Mouse (Mus musculus) 3134 (cell line): ENCODE results near the gene Tmem72.

Experiments
- DNase-seq: peaks from one replicate; pipeline ENCODE4 v3.0.0-alpha.2; 2011; ENCODE audit warnings: low spot score; ENCODE audit not compliant: insufficient read length; ENCODE audit errors: extremely low read depth

Tmem72 gene

DNA sequence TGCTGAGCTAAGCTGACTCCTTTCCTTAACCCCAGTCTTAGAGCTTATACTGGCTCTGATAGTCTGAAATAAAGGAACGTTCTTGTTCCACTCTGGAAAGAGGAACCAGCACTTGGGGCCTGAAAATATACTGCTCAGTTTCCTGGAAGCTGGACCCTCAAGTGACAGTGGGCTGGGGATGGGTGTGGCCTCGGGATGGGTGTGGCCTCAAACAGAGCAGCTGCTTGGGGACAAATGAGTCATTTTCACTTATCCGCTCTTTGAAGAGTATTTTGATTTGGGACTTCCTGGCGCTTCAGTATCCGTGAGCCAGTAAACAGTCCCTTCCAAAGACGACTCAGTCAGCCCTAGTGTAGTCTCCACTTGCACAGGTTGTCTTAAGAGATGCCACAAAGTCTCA is 34.4 kb downstream of the Tmem72 start:
- no peak for DNase-seq

DNA sequence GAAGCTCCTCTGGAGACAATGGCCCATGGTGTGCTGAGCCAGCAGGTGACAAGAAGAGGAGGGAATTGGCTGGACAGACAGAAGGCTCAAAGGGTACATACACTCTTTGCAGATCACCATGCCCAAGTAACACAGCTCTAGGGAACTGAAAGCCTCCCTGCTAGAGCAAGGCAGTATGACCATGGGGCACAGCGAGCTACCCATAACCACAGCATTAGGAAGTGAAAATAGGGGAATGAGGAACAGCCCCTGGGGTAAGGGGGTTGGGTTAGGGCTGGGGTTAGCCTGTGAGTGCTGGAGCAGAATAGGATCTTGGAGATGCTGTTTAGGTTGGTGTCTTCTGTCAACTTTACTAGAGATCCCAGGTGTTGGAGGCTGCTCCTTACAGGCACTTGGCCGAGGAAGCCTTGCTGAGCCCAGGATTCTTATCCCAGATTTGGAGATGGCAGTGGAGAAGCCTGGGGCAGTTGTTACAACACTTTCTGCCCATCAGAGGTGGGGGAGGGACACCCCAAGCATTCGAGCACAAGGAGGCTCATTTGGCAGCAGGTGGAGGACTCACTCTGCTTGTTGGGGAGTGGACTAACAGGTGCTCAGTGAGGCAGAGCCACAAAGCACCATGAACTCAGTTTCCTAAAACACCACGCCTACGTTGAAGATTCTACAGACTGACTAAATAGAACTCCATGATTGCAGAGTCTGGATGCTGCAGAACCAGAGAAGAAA is 37.0 kb downstream of the Tmem72 start:
- DNase-seq = no peak

GRCm38 (mm10) chr6:116677321-116677720 is 39.4 kb downstream of the Tmem72 start:
- no peak for DNase-seq

DNA sequence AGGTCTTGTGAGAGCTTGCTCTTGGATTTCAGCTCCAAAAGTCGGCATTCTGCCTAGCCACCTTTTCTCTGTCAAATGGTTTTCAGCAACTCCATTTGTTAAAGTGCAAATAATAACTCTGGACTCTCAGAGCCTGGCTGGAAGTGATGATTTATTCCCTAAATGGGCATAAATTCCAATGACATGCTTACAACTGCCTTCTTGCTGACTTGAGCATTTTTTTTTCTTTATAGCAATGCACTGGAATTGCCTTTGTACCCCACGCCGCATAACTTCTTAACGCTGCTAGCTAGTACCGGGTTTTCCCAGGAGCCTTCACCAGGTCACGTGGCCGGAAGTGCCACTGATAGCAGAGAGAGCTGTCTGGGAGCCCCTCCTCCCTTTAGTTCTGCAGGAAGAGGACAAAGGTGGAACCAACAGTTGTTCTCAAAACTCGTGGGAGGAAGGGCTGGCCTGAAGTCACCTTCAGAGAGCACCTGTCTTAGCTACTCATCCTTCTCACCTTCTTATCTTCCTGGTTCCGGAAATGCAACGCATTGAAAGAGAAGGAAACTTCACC is 40.3 kb downstream of the Tmem72 start:
- no peak for DNase-seq

- DNase-seq = no peak
Observed at GRCm38 (mm10) chr6:116674283-116674886, 42.3 kb downstream of the Tmem72 start.

DNA sequence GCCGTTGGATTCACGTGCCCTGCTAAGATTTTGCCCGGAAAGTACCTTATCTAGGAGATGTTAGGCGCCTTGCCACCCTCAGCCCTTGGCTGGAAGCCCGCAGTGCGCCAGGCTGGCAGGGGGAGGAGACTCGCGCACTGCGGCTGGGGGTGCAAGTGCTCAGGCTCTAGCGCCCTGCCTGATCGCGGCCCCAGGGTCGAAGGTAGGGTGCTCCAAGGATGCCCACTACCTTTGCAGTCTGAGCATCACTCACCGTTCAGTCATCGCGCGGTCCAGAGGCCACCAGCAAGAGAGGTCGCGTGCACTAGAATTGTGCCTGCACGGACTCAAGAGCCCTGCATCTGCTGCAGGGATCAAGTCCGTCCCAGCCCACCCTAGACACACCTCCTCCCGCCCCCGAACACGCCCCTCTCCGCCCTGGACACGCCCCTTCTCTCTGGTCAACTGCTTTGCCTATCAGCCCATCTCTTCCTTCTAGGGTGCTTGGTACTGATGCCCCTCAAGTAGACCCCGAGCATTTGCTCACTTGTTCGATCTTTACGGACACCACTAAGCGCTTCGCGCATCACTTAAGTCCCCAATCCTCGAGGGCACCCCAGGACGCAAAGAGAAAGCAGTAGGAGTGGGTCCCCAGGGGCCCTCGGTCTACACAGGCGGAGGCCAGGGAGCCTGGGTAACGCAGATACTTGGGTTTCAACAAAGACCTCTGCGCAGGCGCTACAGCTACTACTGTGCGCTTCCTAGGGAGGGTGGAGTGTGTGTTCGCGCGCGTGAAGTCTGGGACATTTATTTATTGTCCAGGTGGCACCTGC is 43.0 kb downstream of the Tmem72 start, which contains the start of gene Rassf4:
Rassf4 (minus strand) TSS at position 482 of the 812 bp plus-strand sequence.
- no peak for DNase-seq

- no peak for DNase-seq
Observed at GRCm38 (mm10) chr6:116672349-116672748, 44.4 kb downstream of the Tmem72 start.

DNA sequence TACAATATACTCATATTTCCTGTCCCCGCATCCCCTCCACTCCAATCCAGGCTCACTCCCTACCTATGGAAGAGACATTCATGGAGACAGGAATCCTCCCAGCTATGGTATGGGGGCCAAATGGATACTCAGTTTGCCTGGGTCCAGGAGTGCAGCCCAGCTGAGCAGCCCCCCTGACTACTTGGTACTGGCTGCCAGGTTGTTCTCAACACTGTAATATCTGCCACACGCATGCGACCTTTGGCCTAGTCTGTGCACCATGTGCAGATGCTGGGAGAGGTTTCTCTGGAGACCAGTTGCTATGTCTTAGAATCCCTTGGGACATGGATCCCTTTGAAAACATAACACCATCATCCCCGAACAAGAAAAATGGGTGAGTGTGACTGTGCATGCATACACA is 44.9 kb downstream of the Tmem72 start:
- no peak for DNase-seq

- DNase-seq = no peak
Observed at GRCm38 (mm10) chr6:116671031-116671430, 45.7 kb downstream of the Tmem72 start.

GRCm38 (mm10) chr6:116670144-116670543 is 46.6 kb downstream of the Tmem72 start:
- peak; percentile 46 for DNase-seq

DNA sequence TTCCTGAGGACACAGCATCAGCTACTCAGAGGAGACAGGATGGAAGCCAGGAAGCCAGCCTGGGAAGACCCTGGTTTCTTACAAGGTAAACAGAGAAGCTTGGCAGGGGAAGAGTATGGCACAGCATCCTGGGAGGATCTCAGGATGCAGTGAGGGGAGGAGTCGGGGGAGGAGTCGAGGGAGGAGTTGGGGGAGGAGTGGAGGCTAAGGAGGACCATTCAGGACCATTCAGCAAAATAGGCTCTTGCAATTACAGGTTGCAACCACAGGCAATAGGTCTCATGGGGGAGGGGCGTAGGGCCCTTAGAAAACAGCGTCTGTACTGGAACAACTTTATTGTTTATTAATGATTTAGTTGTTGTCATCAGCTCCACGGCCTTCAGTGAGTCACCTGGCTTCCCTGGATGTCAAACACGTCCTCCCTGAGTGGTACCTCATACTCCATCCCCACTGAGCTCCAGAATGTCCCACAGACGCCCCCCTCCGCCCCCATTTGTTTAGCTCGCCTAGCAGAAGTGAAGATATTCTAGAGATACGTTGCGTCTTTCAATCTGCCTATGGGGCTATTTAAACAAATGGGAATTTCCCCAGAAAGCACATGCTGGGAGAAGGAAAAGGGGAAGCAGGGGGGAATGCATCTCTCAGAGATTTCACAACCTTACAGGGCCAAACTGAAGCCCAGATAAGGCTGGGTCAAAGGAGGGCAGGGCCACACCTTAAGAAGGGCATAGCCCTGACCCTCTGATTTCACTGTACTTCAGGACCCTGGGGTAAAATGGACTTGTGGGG is 47.8 kb downstream of the Tmem72 start:
- peak; percentile 62 for DNase-seq

GRCm38 (mm10) chr6:116667382-116667781 is 49.3 kb downstream of the Tmem72 start:
- DNase-seq = peak; percentile 66

DNA sequence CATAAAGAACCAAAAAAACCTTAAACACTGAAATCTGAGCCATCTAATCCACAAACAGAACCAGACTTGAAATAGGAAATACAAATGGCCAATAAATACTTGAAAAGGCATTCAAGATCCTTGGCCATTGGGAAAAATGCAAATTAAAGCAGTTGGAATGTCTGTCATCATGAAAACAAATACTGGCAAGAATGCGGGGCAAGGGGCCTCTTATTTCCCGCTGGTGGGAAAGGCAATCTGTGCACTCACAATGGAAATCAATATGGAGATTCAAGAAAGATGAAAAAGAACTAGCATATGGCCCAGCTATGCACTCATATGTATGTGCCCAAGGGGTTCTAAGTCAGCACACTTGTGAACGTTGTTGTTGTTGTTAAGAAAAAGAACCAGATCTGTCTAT is 49.8 kb downstream of the Tmem72 start:
- no peak for DNase-seq

- no peak for DNase-seq
Observed at GRCm38 (mm10) chr6:116666085-116666750, 50.5 kb downstream of the Tmem72 start.

GRCm38 (mm10) chr6:116664830-116665229 is 51.9 kb downstream of the Tmem72 start:
- no peak for DNase-seq

DNA sequence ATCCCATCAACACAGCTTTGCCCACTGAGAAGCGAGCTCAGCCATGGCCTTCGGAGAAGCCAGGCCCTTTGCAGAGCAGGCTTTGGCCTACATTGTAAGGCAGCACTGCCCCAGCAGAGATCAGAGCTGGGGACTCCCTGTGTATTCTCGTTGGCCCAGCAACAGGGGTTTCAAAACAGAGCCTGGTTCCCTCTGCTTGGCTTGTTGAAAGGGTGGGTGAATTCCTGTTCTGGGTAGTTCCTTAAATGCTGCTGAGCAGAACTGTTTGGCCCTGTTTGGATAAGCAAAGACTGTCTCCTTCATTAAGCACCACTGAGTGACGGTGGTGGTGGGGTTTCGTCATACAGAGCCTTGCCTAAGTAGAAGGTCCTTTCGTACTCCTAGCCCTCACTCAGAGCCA is 52.7 kb downstream of the Tmem72 start:
- DNase-seq = no peak

GRCm38 (mm10) chr6:116663364-116663763 is 53.3 kb downstream of the Tmem72 start:
- no peak for DNase-seq

DNA sequence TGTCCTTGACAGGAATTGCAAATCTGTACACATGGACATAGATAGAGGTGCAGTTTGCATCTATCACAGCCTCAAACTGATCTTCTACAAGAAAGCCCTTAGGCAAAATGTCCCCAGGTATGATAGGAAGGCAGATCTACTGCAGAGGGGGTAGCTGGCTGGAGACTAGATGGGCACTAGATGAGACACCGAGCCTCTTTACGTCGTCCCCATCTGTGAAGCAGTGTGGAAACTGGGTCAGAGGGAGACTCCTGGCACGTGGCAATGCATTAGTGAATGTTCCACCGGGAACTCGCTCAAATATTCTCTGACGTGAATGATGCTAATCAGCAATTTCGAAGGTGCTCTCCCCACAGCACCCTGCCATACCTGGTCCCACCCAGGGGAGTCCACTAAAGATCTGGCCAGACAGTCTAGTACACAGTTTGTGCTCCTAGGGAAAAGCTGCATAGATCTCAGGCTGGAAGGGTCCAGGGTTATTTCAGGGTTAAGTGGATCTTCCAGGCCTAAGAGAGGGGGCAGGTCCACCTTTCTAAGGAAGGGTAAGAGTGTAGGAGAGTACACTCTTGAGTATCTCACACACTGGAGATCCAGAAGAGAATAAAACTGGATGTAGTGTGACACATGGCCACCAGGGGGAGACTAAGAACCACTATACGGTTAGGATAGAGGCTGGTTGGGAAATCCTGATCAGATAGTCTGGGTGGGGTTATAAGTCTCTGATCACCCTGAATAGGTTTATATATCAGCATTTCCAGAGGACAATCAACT is 62.8 kb downstream of the Tmem72 start:
- DNase-seq = no peak

DNA sequence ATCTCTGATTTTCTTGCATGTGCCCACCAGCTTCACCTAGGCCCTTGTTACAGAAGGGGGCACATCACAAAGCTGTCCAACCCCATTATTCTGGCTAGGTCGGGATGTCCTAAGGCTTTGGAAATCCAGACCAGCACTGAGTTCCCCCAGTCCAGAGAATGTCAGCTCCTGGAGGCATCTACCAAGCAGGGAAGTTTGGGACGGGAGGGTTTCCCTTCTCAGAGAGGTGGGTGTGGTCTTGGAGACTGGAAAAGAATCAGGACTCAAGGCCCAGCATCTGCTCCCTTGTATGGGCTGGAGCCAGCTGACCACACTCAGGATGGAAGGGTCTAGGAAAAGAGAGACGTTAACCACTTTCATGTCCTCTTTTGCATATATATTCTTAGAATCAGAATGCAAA is 63.5 kb downstream of the Tmem72 start:
- DNase-seq = no peak
